Mouse (Mus musculus): ENCODE data around the gene Arhgef1. TPM values are rescaled to one million over a fixed set of nuclear protein-coding genes. Genes with fewer than 3 reads are reported as not detected.

Gene Arhgef1
- polyA plus RNA-seq, 1 experiment: 68.7 TPM

DNA sequence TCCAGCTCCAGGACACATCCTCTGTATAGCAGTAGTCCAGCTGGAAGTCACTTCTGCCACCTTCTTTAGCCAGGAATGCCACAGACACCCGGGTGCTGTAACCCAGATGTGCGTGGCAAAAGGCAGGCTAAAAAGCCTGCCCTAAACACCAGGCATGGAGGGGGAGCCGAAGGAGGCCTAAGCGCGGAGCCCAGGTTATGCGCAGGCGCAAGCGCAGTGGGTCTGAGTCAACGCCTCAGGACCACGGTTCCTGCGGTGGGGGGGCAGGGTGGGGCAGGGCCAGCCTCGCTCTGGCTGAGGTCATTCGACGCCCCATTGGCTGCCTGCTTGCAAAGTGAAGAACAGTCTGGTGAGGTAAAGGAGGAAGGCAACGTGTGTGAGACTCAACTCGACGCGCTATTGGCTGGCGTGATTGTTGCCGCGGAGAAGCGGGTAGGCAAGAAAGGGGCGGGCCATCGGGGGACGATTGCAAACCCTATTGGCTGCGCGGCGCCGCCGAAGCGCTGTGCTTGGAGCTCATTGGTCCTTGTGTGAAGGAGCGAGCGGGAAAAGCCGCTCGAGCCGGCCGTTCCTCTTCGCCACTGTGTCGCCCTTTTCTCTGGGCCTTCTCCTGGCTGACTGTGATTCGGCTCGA, 33.1 kb upstream of the Arhgef1 start, which contains the start of the genes Lypd4 and Dmrtc2:
Gene Lypd4 (minus strand): TSS at position 410 of the 634 bp plus-strand sequence.
Gene Dmrtc2 (plus strand): TSS at position 526 of the 634 bp plus-strand sequence.
- TF ChIP-seq CTCF (IDR thresholded peaks at IDR 0.05; ENCODE audit: borderline replicate concordance, insufficient read depth, low read length) (no peak), POLR2A (IDR thresholded peaks at IDR 0.05; ENCODE audit: low read depth, low read length) (no peak)
- Histone ChIP-seq H3K27ac (ENCODE audit: insufficient read depth, low read length) (no peak within 1 kb of the TSS), H3K4me1 (ENCODE audit: control insufficient read depth, insufficient read depth, low read length) (no peaks in the 10 kb centered on the region), H3K4me3 (ENCODE audit: insufficient read depth, low read length) (no peak within 1 kb of the TSS)

DNA sequence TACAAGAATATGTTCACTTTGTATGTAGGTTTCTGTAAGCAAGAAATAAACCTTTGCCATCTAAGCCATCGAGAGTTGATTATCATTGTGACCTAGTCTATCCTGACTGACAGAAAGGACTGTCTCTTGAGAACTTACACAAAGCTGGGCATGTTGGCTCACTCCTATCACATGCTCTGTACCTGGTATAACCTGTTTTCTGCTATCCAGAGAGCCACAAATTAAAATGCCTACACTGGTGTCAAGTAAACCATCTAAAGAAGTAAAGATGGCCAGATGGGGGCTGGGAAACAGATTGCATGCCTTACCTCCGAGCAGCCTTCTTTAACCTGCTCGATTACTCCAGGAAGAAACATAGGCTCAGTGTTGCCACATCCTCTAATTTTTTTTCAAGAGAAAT, 25.1 kb upstream of the Arhgef1 start:
- Histone ChIP-seq H3K27ac (ENCODE audit: insufficient read depth, low read length) (no peak overlapping the region), H3K4me3 (ENCODE audit: insufficient read depth, low read length) (no peak overlapping the region), H3K4me1 (ENCODE audit: control insufficient read depth, insufficient read depth, low read length) (no peaks in the 10 kb centered on the region)
- TF ChIP-seq POLR2A (IDR thresholded peaks at IDR 0.05; ENCODE audit: low read depth, low read length): no peak
- no peak for TF ChIP-seq CTCF (IDR thresholded peaks at IDR 0.05; ENCODE audit: borderline replicate concordance, insufficient read depth, low read length)

DNA sequence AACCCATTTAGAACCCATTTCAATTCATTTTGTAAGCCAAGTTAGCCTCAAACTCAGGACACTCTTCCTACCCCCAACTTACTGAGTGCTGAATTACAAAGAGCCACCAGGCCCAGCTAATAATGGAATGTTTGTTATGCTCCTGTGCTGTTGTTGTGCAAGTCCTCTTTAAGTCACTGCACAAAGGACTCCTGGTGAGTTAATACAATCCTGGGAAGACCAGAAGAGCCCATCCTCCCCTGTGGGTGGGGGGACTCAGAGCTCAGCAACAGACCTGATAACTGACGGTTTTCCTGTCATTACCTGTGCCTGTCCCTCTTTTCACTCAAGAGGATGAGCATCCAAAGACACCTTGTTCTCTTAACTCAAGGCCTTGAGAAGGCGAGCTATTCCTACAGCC, 23.1 kb upstream of the Arhgef1 start:
- Histone ChIP-seq H3K4me1 (ENCODE audit: control insufficient read depth, insufficient read depth, low read length) (no peaks in the 10 kb centered on the region), H3K4me3 (ENCODE audit: insufficient read depth, low read length) (no peak overlapping the region), H3K27ac (ENCODE audit: insufficient read depth, low read length) (no peak overlapping the region)
- no peak for TF ChIP-seq CTCF (IDR thresholded peaks at IDR 0.05; ENCODE audit: borderline replicate concordance, insufficient read depth, low read length)
- no peak for TF ChIP-seq POLR2A (IDR thresholded peaks at IDR 0.05; ENCODE audit: low read depth, low read length)

DNA sequence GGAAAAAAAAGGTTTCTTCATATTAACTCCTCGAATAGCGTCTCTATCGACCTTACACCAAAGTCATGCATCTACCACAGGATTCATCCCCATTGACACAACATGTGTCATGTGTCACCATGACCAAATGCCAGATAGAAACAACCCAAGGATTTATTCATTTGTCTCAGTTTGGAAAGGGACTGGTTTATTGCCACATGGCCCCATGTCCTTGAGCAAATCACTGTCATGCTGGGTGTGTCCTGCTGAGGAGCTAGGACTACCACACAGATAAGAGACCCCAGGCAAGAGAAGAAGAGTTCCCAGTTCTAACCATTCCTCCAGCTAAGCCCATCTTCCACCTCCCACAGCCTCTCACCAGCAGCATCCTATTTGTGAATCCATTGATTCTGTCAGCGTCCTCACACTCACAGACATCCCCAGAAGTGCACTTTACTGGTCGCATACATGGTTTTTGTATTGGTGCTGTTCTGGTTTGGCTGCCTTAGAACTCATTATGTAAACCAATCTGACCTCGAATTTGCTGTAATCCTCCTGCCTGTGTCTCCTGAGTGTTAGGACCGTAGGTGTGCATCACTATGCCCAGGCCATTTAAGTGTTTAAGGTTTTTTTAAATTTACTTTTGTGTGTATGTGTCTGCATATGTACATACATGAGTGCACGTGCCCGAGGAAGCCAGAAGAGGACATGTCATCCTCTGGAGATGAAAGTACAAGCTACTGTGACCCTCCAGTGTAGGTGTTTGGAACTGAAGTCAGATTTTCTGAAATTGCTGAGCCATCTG, 20.1 kb upstream of the Arhgef1 start:
- H3K4me3 ChIP-seq (ENCODE audit: insufficient read depth, low read length): no peak overlapping the region

DNA sequence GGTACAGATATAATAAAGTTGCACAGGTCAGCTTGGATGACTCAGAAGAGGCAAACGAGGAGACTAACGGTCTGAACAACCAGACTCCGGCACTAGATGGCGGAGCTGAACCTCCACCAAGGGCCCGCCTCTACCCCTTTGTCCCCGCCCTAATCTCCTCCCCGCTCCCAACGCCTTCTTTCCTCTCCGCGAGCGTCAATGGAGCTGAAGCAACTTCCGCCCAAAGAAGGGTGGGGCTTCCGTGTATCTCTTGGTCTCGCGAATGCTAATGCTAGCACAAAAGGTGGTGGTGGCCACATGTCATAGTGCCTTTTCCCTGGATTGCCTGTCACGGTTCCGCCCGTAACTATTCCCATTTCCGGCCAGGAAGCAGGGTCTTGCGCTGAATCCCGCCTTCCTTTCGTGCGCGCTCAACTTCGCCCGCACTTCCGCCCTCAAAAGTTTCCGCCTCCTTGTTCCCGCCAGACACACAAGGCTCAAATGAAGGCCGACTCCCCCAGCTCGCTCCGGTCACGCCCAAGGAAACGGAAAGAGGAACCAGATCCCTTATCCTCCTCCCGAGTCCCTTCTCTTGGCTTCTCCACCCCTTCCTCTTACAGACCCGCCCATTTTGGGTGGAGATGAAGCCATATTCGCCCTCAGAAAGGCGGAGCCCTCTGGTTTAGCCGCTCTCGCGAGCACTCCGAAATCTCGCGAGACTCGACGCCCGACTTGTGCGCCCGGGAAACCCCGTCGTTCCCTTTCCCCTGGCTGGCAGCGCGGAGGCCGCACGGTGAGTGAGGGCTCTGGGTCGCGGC, 18.6 kb upstream of the Arhgef1 start, which contains the start of gene Rps19:
Gene Rps19 (plus strand): TSS at position 476 of the 797 bp plus-strand sequence.
- peak within 1 kb of the TSS; percentile 77 for H3K27ac ChIP-seq (ENCODE audit: insufficient read depth, low read length)
- 0 out of 2 replicates have a peak, but pooled peaks have one; percentile 6 for TF ChIP-seq CTCF (IDR thresholded peaks at IDR 0.05; ENCODE audit: borderline replicate concordance, insufficient read depth, low read length)
- TF ChIP-seq POLR2A (IDR thresholded peaks at IDR 0.05; ENCODE audit: low read depth, low read length): peak; percentile 93
- H3K4me3 ChIP-seq (ENCODE audit: insufficient read depth, low read length): peak within 1 kb of the TSS; percentile 76
- no peaks in the 10 kb centered on the region; the same call in 1 of the 2 replicates for H3K4me1 ChIP-seq (ENCODE audit: control insufficient read depth, insufficient read depth, low read length)

More for the DNA sequence above, 20.1 kb upstream of the Arhgef1 start:
- Histone ChIP-seq H3K27ac (ENCODE audit: insufficient read depth, low read length) (no peak overlapping the region), H3K4me1 (ENCODE audit: control insufficient read depth, insufficient read depth, low read length) (no peaks in the 10 kb centered on the region; the same call in 1 of the 2 replicates)
- no peak for TF ChIP-seq CTCF (IDR thresholded peaks at IDR 0.05; ENCODE audit: borderline replicate concordance, insufficient read depth, low read length)
- TF ChIP-seq POLR2A (IDR thresholded peaks at IDR 0.05; ENCODE audit: low read depth, low read length): no peak

DNA sequence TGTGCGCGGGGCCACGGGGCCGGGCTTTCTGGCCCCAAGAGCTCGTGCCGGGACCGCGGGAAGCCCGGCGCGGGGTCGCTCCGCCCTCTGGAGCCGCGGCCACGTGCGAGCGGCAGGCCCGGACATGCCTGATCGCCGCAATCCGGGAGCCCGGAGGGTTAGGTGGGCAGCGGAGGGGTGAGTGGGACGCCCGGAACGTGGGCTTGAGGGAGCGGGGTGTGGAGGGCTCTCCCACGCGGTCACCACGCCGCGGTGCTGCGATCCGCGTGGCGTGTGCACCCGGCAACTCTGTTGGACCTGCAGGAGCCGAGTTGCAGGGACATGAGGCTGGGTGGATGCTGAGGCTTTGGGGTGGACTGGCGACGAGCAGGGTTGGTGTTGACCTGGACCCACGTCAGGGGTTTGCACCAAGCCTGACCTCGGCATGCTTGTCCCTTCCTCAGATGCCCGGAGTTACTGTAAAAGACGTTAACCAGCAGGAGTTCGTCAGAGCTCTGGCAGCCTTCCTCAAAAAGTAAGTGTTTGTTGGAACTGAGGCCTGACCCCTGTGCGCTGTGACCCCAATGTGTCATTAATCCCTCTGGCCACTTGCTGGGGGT, 17.9 kb upstream of the Arhgef1 start:
- H3K4me1 ChIP-seq (ENCODE audit: control insufficient read depth, insufficient read depth, low read length): no peaks in the 10 kb centered on the region; the same call in 1 of the 2 replicates
- H3K4me3 ChIP-seq (ENCODE audit: insufficient read depth, low read length): peak overlapping the region; percentile 76
- H3K27ac ChIP-seq (ENCODE audit: insufficient read depth, low read length): peak overlapping the region; percentile 62
- no peak for TF ChIP-seq CTCF (IDR thresholded peaks at IDR 0.05; ENCODE audit: borderline replicate concordance, insufficient read depth, low read length)
- 0 out of 2 replicates have a peak, but pooled peaks have one; percentile 27 for TF ChIP-seq POLR2A (IDR thresholded peaks at IDR 0.05; ENCODE audit: low read depth, low read length)

DNA sequence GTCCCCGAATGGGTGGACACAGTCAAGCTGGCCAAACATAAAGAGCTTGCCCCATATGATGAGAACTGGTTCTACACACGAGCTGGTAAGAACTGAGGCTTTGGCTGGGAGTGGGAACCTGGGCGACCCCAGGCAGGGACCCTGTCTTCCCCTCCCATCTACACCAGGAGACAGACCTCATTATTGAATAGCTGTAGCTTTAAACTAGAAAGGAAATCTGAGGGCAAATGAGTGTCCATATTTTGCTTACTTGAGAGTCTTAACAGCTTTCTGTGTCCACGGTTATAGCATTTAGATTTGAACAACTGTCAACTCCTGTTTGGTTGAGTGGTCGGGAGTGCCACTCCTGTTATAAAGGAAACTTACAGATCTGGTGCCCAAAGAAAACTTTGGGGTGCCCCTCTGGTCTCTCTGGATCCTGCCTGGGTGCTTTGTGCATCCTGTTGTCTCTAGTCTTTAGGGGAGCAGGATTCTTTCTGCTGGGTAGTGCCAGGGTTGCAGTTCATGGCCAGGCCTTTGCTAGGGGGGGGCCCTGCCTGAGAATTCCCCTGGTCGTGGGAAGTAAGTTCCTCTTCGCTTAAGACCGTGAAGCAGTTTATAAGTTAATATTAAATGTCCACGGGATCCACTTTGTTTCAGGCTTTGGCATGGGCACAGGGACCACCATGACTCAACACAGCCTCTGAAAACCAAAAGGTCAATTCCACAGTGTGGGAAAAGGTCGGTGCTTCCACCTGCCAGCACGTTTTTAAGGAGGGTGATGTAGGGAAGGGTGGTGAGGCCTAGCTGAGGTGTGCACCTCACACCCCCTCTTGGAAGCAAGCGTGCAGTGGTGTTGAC, 17.0 kb upstream of the Arhgef1 start:
- no peaks in the 10 kb centered on the region; the same call in 1 of the 2 replicates for H3K4me1 ChIP-seq (ENCODE audit: control insufficient read depth, insufficient read depth, low read length)
- H3K27ac ChIP-seq (ENCODE audit: insufficient read depth, low read length): peak overlapping the region; percentile 62; the same call in 1 of the 2 replicates
- H3K4me3 ChIP-seq (ENCODE audit: insufficient read depth, low read length): peak overlapping the region; percentile 76
- TF ChIP-seq CTCF (IDR thresholded peaks at IDR 0.05; ENCODE audit: borderline replicate concordance, insufficient read depth, low read length) (no peak), POLR2A (IDR thresholded peaks at IDR 0.05; ENCODE audit: low read depth, low read length) (no peak; the same call in 1 of the 2 replicates)

DNA sequence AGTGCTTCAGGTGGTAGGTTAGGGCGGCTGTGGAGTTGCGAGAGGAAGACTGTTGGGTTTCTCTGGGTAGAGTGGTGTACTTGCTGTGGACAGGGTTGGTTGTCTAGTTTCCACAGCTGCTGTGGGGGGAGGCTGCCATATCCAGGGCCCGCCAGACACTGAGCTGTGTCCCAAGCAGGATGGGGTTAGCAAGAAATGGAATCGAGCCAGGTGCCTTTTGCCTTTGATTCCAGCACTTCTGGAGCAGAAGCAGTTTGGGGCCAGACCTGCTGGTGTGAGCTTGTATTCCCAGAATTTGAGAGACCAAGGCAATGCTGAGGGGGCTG, 16.4 kb upstream of the Arhgef1 start:
- Histone ChIP-seq H3K4me3 (ENCODE audit: insufficient read depth, low read length) (peak overlapping the region; percentile 76), H3K27ac (ENCODE audit: insufficient read depth, low read length) (no peak overlapping the region)
- TF ChIP-seq POLR2A (IDR thresholded peaks at IDR 0.05; ENCODE audit: low read depth, low read length) (no peak), CTCF (IDR thresholded peaks at IDR 0.05; ENCODE audit: borderline replicate concordance, insufficient read depth, low read length) (no peak)

More for the DNA sequence above, 16.4 kb upstream of the Arhgef1 start:
- no peaks in the 10 kb centered on the region; the same call in 1 of the 2 replicates for H3K4me1 ChIP-seq (ENCODE audit: control insufficient read depth, insufficient read depth, low read length)

Data from embryonic fibroblast, embryonic 13.5 days (primary cell).